Mouse (Mus musculus) thymus, postnatal 10 days (tissue): ENCODE data around the gene Micu1.

Experiments used
- DNase-seq, 2 experiments: peaks; one replicate each; pipeline ENCODE4 v3.0.0; 2021; ENCODE audit warnings: low spot score in 2 of 2

Gene Micu1

DNA sequence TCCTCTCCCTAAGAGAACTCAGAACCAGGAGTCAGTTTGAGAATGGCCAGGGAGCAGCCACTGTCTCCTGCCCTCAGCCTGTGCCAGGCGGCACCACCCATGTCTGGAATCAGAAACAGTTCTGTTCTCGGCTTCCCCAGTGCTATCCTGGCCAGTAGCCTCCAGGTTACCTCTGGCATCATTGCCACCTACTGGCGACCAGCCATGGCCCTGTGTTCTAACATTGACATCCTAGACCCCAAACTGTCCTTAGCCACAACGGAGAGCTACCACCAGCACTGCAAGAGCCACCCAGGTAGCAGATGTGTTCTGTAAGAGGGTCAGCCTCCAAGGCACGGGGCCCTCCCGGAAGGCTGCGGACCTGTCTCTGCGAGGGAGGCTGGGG lies 200.3 kb downstream of the Micu1 start:
- no peak for DNase-seq

DNA sequence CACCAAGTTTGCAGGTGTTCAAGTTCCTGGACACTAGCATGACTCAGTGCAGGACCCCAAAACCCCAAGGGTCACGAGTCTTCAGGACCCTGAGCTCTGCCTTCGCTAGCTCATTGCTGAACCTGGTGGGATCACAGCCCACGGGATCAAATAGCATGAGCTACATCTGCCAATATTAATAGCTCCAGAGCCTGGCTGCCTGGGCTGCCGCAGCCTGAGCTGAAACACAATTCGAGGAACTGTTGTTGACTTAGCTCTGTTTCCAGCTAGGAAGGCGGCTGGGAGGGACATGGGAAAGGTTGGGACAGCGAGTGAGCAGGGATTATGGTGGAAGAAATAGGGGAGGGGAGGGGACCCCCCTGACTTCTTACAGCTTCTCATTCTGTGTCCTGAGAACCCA lies 200.9 kb downstream of the Micu1 start:
- no peak for DNase-seq

DNA sequence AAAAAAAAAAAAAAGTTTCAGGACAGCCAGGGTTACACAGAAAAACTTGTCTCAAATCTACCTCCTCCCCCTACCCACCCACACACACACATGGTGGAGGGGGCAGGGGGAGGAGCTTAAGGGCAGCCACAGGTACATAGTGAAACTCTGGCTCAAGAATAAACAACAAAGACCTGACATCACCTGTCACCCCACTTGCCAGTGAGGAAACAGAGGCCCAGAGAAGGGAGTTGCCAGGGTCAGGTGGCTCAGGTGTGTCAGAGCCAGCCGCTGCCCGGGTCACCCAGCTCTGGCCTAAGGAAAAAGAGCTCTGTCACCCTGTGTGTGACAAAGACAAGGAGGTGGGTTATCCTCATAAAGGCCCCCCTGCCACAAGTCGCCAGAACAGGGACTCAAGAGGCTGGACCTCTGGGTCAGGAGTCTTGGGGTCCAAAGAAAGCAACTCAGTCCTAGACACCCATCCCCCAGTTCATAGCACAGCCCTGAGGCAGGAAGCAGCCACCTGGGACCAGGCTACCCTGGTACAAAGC lies 204.9 kb downstream of the Micu1 start:
- peak in 1 of 2 experiments; percentile 52 for DNase-seq

DNA sequence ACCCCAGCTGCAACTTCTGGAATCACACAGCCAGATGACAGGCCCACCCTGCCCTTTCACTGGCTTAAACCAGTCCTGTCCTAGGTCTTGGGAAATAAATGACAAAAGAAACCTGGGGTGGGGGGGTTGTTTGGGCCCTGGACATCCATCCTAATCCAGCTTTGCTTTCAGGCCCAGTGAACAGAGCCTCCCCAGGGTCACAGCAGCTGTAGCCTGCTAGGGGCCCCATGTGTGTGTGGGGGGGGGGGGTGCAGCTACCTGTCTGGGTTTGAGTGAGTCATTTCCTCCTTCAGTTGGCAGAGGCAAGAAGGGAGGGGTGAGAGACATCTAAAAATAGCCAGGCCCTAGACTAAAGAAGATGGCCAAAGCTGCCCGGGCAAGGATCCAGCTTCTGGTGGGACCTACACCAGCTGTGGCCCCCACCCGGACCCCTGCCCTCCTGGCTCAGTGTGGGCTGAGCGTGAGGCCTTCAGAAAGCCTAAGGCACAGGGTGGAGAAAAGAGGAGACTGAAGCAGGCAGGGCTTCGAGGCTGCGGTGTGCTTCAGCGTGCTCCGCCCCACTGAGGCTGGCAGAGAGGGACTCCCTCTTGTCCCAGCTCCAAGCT lies 205.5 kb downstream of the Micu1 start:
- peak; percentile 38 to 55 for DNase-seq

DNA sequence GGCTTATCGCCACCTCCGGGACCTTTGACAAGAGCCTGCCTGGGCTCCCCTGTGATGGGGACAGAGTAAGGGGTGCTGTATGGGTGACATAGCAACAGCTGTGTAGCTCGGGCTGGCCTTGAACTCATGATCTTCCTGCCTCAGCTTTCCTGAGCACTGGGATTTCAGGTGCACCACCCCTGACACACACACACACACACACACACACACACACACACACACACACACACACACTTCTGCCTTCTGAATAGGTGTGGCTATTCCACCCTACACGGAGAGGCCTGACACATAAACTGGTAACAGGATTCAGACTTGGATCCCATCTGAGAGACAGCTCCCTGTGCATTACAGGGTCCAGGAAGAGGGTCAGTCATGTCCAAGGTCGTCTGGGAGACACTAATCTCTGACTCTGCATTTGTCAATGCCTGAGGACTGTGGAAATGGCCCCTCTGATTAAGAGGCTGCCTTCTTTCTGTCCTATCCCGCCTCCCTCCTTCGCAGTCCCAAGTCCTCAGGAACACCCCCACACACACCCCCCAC lies 206.6 kb downstream of the Micu1 start:
- DNase-seq: no peak

DNA sequence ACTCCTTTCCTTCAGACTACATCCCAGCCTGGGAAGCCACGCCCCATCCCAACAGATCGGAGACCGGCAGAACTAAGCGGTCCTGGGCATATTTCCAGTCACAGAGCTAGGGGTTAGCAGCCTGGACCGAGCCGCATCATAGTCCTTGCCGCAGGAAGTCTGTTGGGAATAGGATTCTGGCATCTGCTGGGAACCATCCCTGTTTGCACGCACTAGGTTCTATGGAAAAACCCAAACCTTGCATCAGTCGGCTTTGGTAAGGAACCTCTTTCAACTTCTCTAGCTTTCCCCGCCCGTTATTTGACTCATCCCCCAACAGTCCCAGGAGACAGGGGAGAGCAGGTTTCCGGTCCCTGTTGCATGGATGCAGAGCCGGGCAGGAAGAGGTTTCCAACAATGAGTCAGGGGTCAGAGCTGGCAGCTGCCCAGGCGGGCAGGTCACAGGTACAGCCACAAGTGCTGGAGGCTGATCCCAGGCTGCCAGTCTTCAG lies 207.1 kb downstream of the Micu1 start:
- DNase-seq: no peak

DNA sequence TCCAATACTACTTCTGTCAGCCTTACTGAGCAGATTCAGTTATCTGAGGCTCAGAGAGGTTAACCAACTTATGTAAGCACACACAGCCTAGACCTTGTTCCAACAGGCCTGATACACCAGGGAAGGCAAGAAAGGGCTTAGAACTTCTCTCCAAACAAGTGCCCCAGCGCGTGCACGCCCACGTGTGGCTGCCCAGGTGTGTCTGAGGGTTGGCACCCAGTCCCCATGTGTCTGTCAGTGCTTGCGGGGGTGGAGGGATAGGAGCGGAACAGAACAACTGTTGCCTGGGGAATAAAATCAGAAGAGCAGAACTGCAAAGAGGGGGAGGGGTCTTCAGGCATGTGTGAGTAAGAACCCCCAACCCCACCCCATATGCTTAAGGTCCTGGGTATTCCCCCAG lies 208.8 kb downstream of the Micu1 start:
- DNase-seq: peak; percentile 82 to 87

DNA sequence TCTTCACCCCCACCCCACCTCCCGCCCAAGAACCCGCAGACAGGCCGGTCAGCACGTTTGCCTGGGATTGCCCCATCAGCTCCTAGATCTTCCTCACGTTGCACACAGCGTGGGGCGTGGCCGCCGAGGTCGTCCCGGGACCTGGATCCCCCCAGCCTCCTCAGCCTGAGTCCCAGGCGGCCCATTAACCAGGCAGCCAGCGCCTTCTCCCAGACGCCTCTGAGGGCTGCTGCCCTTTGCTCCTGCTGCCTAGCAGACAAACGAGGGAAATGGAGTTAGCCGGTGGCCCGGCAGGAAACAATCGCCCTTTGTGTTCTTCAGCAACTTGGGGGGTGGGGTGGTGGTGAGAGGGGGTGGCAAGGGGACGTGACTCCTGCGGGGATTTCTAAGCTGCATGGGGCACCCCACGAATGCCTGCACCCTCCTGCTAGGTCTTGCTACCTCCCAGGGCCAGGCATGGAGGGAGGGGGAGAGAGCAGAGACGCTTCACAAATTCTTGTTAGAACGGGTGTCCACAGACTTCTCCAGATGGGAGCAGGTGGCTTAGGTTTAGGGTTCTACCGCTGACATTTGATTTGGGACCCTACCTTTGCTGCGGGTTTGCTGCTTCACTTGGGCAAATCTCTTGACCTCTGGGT lies 209.4 kb downstream of the Micu1 start:
- no peak for DNase-seq
